Mouse (Mus musculus) heart, embryonic 16.5 days (tissue): ENCODE results near the gene Smarcc1. TPM values are rescaled to one million over a fixed set of nuclear protein-coding genes. Genes with fewer than 3 reads are reported as not detected.

Experiments
- ATAC-seq: fragments of 200-750 bp; cut with Nextera tagmentation; replicated peaks from 2 replicates; pipeline ENCODE4 v1.8.0; 2017; ENCODE audit warnings: moderate number of reproducible peaks; ENCODE audit not compliant: insufficient read depth, low FRiP score; ENCODE audit errors: extremely low read depth
- H3K27ac ChIP-seq: fragments of 300-500 bp; sonication (generic); 2 replicates; pipeline ENCODE4 v1.5.1; 2014; ENCODE audit warnings: mild to moderate bottlenecking, low read length, control low read depth, moderate library complexity
- H3K27me3 ChIP-seq: fragments of 300-500 bp; sonication (generic); 2 replicates; pipeline ENCODE4 v1.6.1; 2014; ENCODE audit warnings: low read length, mixed read lengths; ENCODE audit not compliant: control insufficient read depth, insufficient read depth
- H3K36me3 ChIP-seq: fragments of 300-500 bp; sonication (generic); 2 replicates; pipeline ENCODE4 v1.6.1; 2014; ENCODE audit not compliant: control insufficient read depth, insufficient read depth
- H3K4me1 ChIP-seq: fragments of 300-500 bp; sonication (generic); 2 replicates; pipeline ENCODE4 v1.6.1; 2014; ENCODE audit warnings: low read length, mixed read lengths; ENCODE audit not compliant: control insufficient read depth, insufficient read depth
- H3K4me2 ChIP-seq: fragments of 300-500 bp; sonication (generic); 2 replicates; pipeline ENCODE4 v1.6.1; 2014; ENCODE audit warnings: low read depth, mild to moderate bottlenecking, control low read depth, low read length
- H3K4me3 ChIP-seq: fragments of 300-500 bp; sonication (generic); 2 replicates; pipeline ENCODE4 v1.5.1; 2014; ENCODE audit warnings: mild to moderate bottlenecking, control low read depth, low read length
- H3K9ac ChIP-seq: fragments of 300-500 bp; sonication (generic); 2 replicates; pipeline ENCODE4 v1.6.1; 2014; ENCODE audit warnings: low read length, control low read depth
- H3K9me3 ChIP-seq: fragments of 300-500 bp; sonication (generic); replicated peaks from 2 replicates; pipeline ENCODE4 v1.6.1; 2016; ENCODE audit warnings: low read length; ENCODE audit not compliant: control insufficient read depth
- WGBS: fragments of 180-500 bp; shearing (Covaris S2); extraction: QIAGEN DNeasy Blood & Tissue Kit; methylation state at CpG from one replicate; pipeline ENCODE4 v1.1.7; 2014; 5-methylcytosine and 5-hydroxymethylcytosine counted together
- polyA plus RNA-seq: library from polyadenylated mRNA; unstranded; fragments of >200 nt; fragmentation: Nextera tagmentation; extraction: Ambion mirVana; gene quantifications from 2 replicates; pipeline ENCODE4 v1.2.1, GENCODE M21; 2015

Smarcc1 gene
- polyA plus RNA-seq, 1 experiment from 2014 or later = 56.7 TPM

- 60% methylated on average over 3 of the region's 3 CpGs for WGBS
- H3K9me3 ChIP-seq = no peaks in the 10 kb centered on the region
- peaks cover 47% of the 10 kb centered on the region for H3K36me3 ChIP-seq
- H3K27ac ChIP-seq = peak overlapping the region; percentile 46
- H3K4me3 ChIP-seq = no peak overlapping the region
- no peak for ATAC-seq
- no peaks in the 10 kb centered on the region for H3K27me3 ChIP-seq
- H3K9ac ChIP-seq = no peak overlapping the region
- H3K4me1 ChIP-seq = peaks cover 6% of the 10 kb centered on the region
- no peak overlapping the region for H3K4me2 ChIP-seq
Observed at GRCm38 (mm10) chr9:110208967-110209366, 91.5 kb downstream of the Smarcc1 start.

- Histone ChIP-seq H3K9ac (no peak overlapping the region), H3K27me3 (no peaks in the 10 kb centered on the region), H3K36me3 (peaks cover 29% of the 10 kb centered on the region), H3K4me1 (no peaks in the 10 kb centered on the region; the same call in 1 of the 2 replicates), H3K9me3 (no peaks in the 10 kb centered on the region), H3K4me2 (no peak overlapping the region), H3K4me3 (no peak overlapping the region), H3K27ac (no peak overlapping the region)
- no peak for ATAC-seq
- WGBS = 87% methylated on average over 4 of the region's 4 CpGs
Observed at GRCm38 (mm10) chr9:110224273-110224672, 106.8 kb downstream of the Smarcc1 start.

GRCm38 (mm10) chr9:110226191-110226590, 108.7 kb downstream of the Smarcc1 start:
- ATAC-seq = no peak
- WGBS = 93% methylated on average over 4 of the region's 4 CpGs

DNA sequence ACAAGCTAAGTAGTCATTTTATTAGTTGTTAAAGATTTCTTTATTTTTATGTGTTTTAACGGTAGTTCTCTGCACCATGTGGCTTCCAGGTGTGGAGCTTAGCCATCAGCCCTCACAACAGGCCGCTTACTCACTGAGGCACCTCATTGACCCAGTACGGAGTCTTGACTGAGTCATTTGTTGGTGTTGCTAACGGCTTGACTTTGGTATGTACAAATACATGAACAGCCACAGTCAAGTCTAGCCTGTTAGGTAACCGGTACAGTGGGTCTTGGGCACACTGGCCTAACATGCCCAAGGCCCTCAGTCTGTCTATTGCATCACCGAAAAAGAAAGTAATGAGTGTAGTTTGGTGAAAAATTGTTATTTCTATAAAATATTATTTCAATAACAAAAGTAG, 111.2 kb downstream of the Smarcc1 start:
- Histone ChIP-seq H3K9ac (no peak overlapping the region), H3K9me3 (no peaks in the 10 kb centered on the region), H3K4me1 (no peaks in the 10 kb centered on the region; the same call in 1 of the 2 replicates), H3K36me3 (peaks cover 25% of the 10 kb centered on the region), H3K4me2 (no peak overlapping the region), H3K27ac (no peak overlapping the region), H3K4me3 (no peak overlapping the region), H3K27me3 (no peaks in the 10 kb centered on the region)
- ATAC-seq = no peak
- WGBS = 89% methylated on average over 6 of the region's 6 CpGs

More at GRCm38 (mm10) chr9:110226191-110226590, 108.7 kb downstream of the Smarcc1 start:
- Histone ChIP-seq H3K9ac (no peak overlapping the region), H3K27me3 (no peaks in the 10 kb centered on the region), H3K4me2 (no peak overlapping the region), H3K27ac (no peak overlapping the region), H3K9me3 (no peaks in the 10 kb centered on the region), H3K4me1 (no peaks in the 10 kb centered on the region; the same call in 1 of the 2 replicates), H3K4me3 (no peak overlapping the region), H3K36me3 (peaks cover 32% of the 10 kb centered on the region)

DNA sequence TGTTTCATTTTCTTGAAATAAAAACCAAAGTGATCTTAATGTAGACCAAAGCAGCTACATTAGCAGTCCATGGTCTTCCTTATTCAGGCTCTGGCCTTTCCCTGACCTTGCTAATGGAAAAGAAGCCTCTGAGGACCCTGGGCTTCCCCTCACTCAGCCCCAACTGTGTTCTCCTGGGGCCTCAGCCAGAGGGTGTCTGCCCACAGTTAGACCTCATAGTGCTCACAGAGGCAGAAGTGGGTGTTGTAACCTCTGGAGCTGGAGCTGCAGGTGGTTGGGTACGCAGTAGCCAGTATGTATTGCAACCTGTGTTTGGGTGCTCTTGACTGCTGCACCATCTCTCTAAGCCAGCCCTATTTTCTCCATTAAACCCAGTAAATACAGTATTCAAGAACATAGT, 111.6 kb downstream of the Smarcc1 start:
- Histone ChIP-seq H3K9me3 (no peaks in the 10 kb centered on the region), H3K27ac (no peak overlapping the region), H3K4me3 (no peak overlapping the region), H3K4me1 (no peaks in the 10 kb centered on the region; the same call in 1 of the 2 replicates), H3K4me2 (no peak overlapping the region), H3K36me3 (peaks cover 24% of the 10 kb centered on the region), H3K27me3 (no peaks in the 10 kb centered on the region), H3K9ac (no peak overlapping the region)
- ATAC-seq = no peak
- 97% methylated on average over 1 of the region's 1 CpGs for WGBS

- Histone ChIP-seq H3K9me3 (no peaks in the 10 kb centered on the region), H3K4me1 (no peaks in the 10 kb centered on the region; the same call in 1 of the 2 replicates), H3K27me3 (no peaks in the 10 kb centered on the region), H3K9ac (no peak overlapping the region), H3K27ac (0 out of 2 replicates have a peak overlapping the region, but pooled peaks have one; percentile 23), H3K36me3 (peaks cover 29% of the 10 kb centered on the region), H3K4me3 (no peak overlapping the region), H3K4me2 (no peak overlapping the region)
- 71% methylated on average over 10 of the region's 10 CpGs for WGBS
- ATAC-seq = no peak
Observed at GRCm38 (mm10) chr9:110229566-110230248, 112.2 kb downstream of the Smarcc1 start.

DNA sequence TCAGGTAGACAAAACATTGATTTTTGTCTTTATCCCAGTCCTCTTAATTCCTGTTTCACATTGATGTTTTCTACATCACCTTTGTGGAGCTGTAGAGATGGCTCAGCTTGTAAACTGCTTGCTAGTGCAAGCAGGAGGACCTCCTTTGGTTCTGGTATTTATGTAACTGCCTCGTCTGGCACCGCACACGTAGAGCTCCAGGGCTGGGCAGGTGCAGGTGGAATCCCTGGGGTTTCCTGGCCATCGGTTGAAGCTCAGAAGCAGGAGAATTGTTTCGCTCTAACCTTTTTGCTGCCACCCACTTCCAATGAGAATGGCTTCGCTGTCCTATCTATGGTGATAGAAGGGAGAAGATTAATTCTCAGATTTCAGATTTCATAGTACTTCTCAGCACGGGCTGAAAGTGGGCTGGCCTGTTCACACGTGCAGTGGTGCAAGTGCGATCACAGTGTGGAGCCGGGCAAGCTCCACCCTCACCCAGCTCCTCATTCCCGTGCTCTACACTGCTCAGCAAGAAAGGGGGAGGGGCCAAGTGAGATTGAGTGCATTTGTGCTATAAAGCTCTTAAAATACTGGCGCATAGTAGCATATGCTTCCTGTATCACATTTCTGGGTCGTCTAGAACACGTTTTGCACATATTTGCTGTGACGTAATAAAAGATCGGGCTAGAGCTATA, 113.0 kb downstream of the Smarcc1 start:
- Histone ChIP-seq H3K4me1 (no peaks in the 10 kb centered on the region; the same call in 1 of the 2 replicates), H3K36me3 (peaks cover 36% of the 10 kb centered on the region), H3K9ac (no peak overlapping the region), H3K4me3 (no peak overlapping the region), H3K9me3 (no peaks in the 10 kb centered on the region), H3K27me3 (no peaks in the 10 kb centered on the region), H3K27ac (no peak overlapping the region), H3K4me2 (no peak overlapping the region)
- 85% methylated on average over 16 of the region's 16 CpGs for WGBS
- ATAC-seq = no peak

- H3K9me3 ChIP-seq = no peaks in the 10 kb centered on the region
- 71% methylated on average over 6 of the region's 6 CpGs for WGBS
- no peak overlapping the region for H3K4me2 ChIP-seq
- ATAC-seq = no peak
- peaks cover 49% of the 10 kb centered on the region for H3K36me3 ChIP-seq
- no peaks in the 10 kb centered on the region for H3K4me1 ChIP-seq
- H3K27ac ChIP-seq = no peak overlapping the region
- H3K4me3 ChIP-seq = no peak overlapping the region
- no peak overlapping the region for H3K9ac ChIP-seq
- no peaks in the 10 kb centered on the region for H3K27me3 ChIP-seq
Observed at GRCm38 (mm10) chr9:110234962-110235361, 117.5 kb downstream of the Smarcc1 start.

DNA sequence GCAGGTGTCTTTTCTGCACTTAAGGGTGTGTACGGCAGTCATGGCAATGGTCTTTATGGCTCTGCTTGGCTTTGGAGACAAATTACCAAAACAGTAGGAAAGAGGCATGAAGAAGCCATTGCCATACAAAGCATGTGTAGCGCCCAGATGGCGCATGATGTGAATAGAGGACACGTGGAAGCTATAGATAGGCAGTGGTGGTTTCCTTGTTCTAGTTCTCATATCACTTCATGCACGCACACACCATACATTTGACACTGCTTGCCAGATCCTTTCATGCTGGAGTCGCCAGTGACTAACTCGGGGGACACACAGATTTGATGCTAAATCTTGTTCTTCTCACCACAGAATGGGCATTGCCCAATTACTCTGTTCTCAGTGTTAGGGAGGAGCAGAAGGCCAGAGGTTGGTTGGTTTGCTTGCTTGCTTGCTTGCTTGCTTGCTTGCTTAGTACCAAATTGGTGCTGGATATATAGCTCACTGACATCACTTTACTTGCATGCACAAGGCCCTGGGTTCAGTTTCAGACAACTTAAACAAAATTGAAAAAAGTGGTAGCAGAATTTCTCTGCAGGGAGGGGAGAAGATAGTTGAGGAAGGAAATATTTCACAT, 125.8 kb downstream of the Smarcc1 start, which contains the start of gene Cspg5:
Cspg5 (plus strand) TSS at position 563 of the 613 bp plus-strand sequence.
- H3K4me3 ChIP-seq = no peak within 1 kb of the TSS; the same call in 1 of the 2 replicates
- H3K27ac ChIP-seq = no peak within 1 kb of the TSS
- H3K4me2 ChIP-seq = peak within 1 kb of the TSS; percentile 100
- peaks cover 4% of the 10 kb centered on the region; the same call in 1 of the 2 replicates for H3K4me1 ChIP-seq
- H3K36me3 ChIP-seq = 0 out of 2 replicates have a peak, but pooled peaks cover 2% of the 10 kb centered on the region
- H3K9ac ChIP-seq = no peak within 1 kb of the TSS
- no peaks in the 10 kb centered on the region for H3K9me3 ChIP-seq
- WGBS = 83% methylated on average over 7 of the region's 7 CpGs
- ATAC-seq = no peak
- H3K27me3 ChIP-seq = peaks cover 9% of the 10 kb centered on the region
